10 mouse cellular contexts compared by ENCODE assay signal in the genomic region with DNA sequence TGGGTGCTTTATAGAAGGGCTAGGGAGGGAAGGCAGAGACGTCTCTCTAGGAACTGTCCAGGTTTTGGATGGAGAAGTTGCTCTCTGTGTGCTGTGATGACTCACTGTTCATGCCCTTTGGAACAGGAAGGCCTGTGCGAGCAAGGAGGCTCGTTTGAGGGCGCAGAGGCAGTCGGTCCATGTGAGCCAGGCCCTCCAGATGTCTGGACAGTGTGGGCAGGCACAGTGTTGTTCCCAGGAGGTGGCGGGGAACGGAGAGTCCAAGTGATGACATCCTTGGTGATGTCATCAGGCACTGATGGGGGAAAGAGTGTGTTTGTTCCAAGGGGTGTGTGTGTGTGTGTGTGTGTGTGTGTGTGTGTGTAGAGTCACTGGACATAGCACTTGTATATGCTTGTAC.
A peak's percentile ranks its signal among the peaks of the same experiment; 100 is the strongest.
DNase-seq lines count a peak whose midpoint lies in the region; ATAC-seq lines count a peak whose summit lies in the region.
"Had no signal": no experiment of that assay in that cellular context is flagged by ENCODE, and none has a peak within 500 bp of the region (broad histone marks: within the 10 kb centered on the region; RNA-seq: fewer than 3 reads in every experiment).

No protein-coding gene starts in this region.

- 0 out of 2 replicates have a peak, but pooled peaks have one; percentile 21 for ATAC-seq in hindbrain, embryonic 13.5 days (ENCODE audit: low FRiP score)
- ATAC-seq in hindbrain, embryonic 16.5 days: no peak
- ATAC-seq in megakaryocyte progenitor cell, adult 5-6 weeks (replicated peaks; ENCODE audit: poor library complexity): peak; percentile 54

- no peaks in the 10 kb centered on the region for H3K36me3 ChIP-seq in hindbrain, embryonic 13.5 days
- H3K36me3 ChIP-seq in hindbrain, embryonic 16.5 days (ENCODE audit: control insufficient read depth, insufficient read depth, low read length): no peaks in the 10 kb centered on the region

- no peak overlapping the region for H3K4me2 ChIP-seq in hindbrain, embryonic 13.5 days
- H3K4me2 ChIP-seq in hindbrain, embryonic 16.5 days (ENCODE audit: low read length): no peak overlapping the region

- 78% methylated on average over 7 of the region's 7 CpGs for WGBS in hindbrain, embryonic 13.5 days
- WGBS in hindbrain, embryonic 16.5 days: 75% methylated on average over 7 of the region's 7 CpGs

- DNase-seq in gastrocnemius, adult 8-10 months (ENCODE audit: low spot score in 2 of 2): peak; percentile 21 to 39
- DNase-seq in heart, postnatal 14 days: peak; percentile 60 to 63
- DNase-seq in spleen, postnatal 4 days (ENCODE audit: low spot score in 2 of 2): no peak
- no peak for DNase-seq in kidney, postnatal 14 days
- no peak for DNase-seq in retina, postnatal 1 day
- DNase-seq: liver; thymus, postnatal 4 days had no signal

- no peak overlapping the region for H3K4me3 ChIP-seq in hindbrain, embryonic 13.5 days
- H3K4me3 ChIP-seq in hindbrain, embryonic 16.5 days (ENCODE audit: low read length): no peak overlapping the region

- no peak overlapping the region for H3K9ac ChIP-seq in hindbrain, embryonic 13.5 days
- H3K9ac ChIP-seq in hindbrain, embryonic 16.5 days (ENCODE audit: low read depth, low read length): no peak overlapping the region

- intact Hi-C loops in heart, postnatal 14 days (cut with DNase I): no loop called here

- no peak overlapping the region for H3K27ac ChIP-seq in hindbrain, embryonic 13.5 days
- H3K27ac ChIP-seq in hindbrain, embryonic 16.5 days (ENCODE audit: low read depth, low read length): no peak overlapping the region

- H3K9me3 ChIP-seq in hindbrain, embryonic 13.5 days: no peaks in the 10 kb centered on the region
- no peaks in the 10 kb centered on the region for H3K9me3 ChIP-seq in hindbrain, embryonic 16.5 days (ENCODE audit: control insufficient read depth, low read length)

- peaks cover 39% of the 10 kb centered on the region for H3K4me1 ChIP-seq in hindbrain, embryonic 13.5 days (replicated peaks)
- H3K4me1 ChIP-seq in hindbrain, embryonic 16.5 days (ENCODE audit: control insufficient read depth, insufficient read depth, low read depth, low read length): peaks cover 2% of the 10 kb centered on the region; the same call in 1 of the 2 replicates

- H3K27me3 ChIP-seq in hindbrain, embryonic 13.5 days: 0 out of 2 replicates have a peak, but pooled peaks cover 6% of the 10 kb centered on the region
- H3K27me3 ChIP-seq in hindbrain, embryonic 16.5 days (replicated peaks; ENCODE audit: control insufficient read depth, insufficient read depth, low read length): no peaks in the 10 kb centered on the region

Comparison
In these comparisons a context has a peak if more than half of its experiments do, and no peak if none do; other contexts are left out.
1. DNase-seq: peak in gastrocnemius, adult 8-10 months (2 of 2) and heart, postnatal 14 days (2 of 2); none in spleen, postnatal 4 days (0 of 2), kidney, postnatal 14 days (single experiment) and retina, postnatal 1 day (single experiment).